Mouse (Mus musculus) heart, postnatal 14 days (tissue): ENCODE results near the gene Rfwd3. TPM values are rescaled to one million over a fixed set of nuclear protein-coding genes. Genes with fewer than 3 reads are reported as not detected.
"Not testable (repeated sequence)": the region's sequence is repeated elsewhere in the genome, so short reads cannot be mapped to it uniquely, and the experiment has no call there.

ENCODE experiments used
- DNase-seq, 2 experiments: peaks; one replicate each; pipeline ENCODE4 v3.0.0; 2021 to 2022
- intact Hi-C: fragments of 180-260 bp; cut with DNase I; formaldehyde crosslinking; loops from one replicate; pipeline ENCODE4 v1.15.1; 2025
- total RNA-seq, 2 experiments: library from RNA; stranded (reverse); gene quantifications; 2 replicates each; pipeline ENCODE4 v1.2.3; 2021

Gene Rfwd3
- total RNA-seq, 2 experiments from 2014 or later, result 17.9 to 19.8 TPM

DNA sequence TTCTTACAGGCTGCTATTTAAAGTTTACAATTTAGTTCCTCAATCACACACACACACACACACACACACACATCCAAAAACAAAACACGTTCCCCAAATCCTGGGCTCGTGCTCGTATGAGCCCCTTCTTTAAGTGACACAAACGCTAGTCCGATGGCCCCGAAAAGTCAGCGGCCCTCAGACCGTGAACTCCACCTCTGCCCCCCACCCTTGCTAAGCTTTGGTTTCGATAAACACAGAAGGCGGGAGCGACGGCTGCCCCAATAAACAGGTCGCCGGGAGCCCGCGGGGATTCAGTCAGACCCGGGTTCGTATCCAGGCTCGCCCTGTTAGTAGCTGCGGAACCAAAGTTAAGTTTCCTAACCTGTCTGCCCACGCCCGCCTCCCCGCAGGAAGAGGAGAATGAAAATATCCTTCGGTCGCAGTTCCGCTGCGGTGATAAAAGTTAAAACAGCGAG, 630 bp downstream of the Rfwd3 start:
- peak; percentile 53 to 61 for DNase-seq
- intact Hi-C loops, result loop anchor here (5.0 kb wide), 1 partner anchor 37 kb away; no protein-coding TSS in a partner anchor

DNA sequence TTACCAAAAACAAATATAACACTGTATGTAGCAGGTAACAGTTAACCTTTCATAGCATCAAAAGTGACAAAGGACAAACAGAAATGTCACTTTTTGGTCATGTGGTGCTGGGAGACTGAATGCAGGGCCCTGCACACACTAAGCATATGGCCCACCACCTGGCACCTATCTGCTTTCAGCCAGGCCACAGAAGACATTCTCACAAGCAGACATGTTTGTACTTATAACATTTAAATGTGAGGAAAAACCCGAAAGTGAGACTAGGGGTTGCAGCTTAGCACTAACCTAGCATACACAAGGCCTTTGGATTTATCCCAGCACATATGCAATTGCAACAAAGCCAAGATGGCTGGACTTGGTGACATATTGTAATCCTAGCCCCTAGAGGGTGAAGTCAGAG, 2.0 kb downstream of the Rfwd3 start:
- no peak for DNase-seq
- intact Hi-C loops, result loop anchor here (5.0 kb wide), 1 partner anchor 36 kb away; no protein-coding TSS in a partner anchor

DNA sequence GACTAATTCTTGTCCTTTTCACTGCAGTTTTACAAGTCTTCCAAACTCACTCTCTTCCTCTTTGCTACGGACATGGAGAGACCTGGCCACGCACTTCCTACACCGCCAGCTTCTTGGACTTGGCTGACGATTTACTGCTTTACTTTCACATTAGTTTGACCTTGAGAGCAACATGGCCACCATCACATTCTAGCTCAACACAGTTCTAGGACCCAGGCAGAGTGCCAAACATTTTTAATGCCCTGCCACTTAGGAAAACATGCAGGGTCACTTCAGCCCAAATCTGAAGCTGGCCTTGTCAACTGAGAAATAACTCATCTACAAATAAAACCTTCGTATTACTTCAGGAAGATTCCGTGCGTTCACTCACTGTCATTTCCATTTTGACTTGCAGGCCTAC, 8.3 kb downstream of the Rfwd3 start:
- intact Hi-C loops, result no loop called here
- peak; percentile 6 to 55 for DNase-seq

DNA sequence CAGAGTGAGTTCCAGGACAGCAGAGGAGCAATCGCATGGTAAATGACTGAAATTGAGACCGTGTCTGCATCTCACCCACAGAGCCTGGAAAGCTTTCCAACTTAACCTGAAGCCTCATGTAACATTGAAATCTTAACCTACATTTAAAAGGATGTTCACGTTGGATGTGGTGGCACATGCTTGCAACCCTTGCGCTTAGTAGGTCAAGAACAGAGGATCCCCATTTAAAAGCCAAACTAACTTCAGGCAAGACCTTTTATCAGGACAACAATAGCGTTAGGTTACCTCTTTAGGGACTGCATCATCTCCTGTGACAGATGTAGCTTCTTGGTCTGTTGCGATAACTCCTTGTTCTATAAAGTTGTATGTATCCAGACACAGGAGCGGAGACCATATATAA, 9.4 kb downstream of the Rfwd3 start:
- DNase-seq, result no peak
- intact Hi-C loops, result no loop called here

DNA sequence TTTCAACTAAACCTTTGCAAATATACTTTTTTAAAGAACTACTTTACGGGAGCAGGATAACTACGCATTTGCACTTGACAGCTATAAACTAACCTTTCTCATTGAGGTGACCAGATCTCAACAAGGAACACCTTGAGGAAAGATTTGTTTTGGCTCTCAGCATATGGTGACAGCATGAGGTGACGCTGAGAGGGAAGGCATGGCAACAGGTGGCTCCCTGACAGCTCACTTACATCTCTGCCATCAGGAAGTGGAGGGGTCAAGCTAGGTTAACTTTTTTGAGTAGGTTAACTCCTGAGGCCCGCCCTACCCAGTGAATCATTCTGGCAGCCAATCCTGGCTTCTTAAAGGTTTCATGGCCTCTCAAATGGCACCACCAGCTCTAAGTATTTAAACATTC, 14.4 kb downstream of the Rfwd3 start:
- DNase-seq, result no peak
- intact Hi-C loops, result no loop called here

DNA sequence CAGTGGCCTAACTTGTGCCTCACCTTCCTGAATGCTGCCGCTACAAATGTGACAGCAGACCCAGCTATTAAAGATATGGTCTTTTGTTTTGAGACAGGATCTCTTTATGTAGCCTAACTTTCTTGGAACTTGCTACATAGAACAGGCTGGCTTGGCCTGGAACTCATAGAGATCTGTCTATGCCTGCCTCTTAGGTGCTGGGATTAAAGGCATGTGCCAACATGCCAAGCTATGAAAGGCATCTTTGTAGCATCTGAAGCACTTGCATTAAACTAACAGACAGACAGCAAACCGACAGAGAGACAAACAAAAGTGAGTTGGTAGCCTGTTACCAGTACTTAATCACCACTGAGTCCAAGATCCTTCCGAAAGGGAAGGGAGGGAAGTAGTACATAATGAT, 17.9 kb downstream of the Rfwd3 start:
- no peak for DNase-seq
- intact Hi-C loops, result no loop called here

DNA sequence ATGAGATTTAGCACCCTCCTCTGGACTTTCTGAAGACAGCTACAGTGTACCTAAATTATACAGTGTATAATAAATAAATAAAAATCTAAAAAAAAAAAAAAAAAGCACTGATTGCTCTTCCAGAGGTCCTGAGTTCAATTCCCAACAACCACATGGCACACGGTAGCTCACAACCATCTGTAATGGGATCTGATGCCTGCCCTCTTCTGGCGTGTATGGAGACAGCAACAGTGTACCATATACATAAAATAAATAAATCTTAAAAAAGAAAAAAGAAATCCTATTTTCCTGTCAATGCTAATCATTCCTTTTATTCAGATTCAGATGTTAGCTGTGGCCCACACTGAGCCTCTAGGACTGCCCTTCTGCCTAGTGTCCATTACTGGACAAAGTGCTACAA, 31.7 kb downstream of the Rfwd3 start:
- no peak for DNase-seq
- intact Hi-C loops, result no loop called here

DNA sequence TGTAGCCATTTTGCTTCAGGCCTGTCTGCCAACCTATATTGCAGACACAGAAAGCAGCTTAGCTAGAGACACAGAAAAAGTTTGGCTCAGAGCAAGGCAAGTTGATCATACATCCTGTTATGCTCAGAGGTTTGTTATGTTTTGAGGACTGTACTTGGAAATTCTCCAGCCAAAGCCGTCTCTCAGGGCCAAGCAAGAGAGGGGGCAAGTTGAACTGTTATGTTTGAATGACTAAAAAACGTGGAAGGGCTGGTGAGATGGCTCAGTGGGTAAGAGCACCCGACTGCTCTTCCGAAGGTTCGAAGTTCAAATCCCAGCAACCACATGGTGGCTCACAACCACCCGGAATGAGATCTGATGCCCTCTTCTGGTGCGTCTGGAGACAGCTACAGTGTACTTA, 33.9 kb downstream of the Rfwd3 start:
- intact Hi-C loops, DNase-seq: not testable (repeated sequence)

DNA sequence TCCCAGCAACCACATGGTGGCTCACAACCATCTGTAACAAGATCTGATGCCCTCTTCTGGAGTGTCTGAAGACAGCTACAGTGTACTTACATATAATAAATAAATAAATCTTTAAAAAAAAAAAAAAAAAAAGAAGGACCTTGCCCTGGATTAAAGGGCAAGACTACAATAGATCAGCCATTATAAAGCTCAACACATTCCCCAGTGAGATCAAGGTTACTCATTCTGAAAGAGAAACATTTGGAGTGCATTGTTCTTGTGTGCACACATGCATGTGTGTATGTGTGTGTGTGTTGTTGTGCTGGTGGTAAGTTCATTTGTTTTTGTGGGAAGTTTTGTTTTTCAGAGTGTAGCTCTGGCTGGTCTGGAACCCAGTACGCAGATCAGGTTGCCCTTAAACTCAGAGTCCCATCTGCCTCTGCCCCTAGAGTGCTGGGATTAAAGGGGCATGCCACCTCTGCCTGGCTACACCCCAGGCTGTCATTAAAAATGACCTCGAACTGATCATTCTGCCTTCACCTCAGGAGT, 35.3 kb downstream of the Rfwd3 start:
- no peak for DNase-seq
- intact Hi-C loops, result loop anchor here (5.0 kb wide), 1 partner anchor 33 kb away; no protein-coding TSS in a partner anchor

DNA sequence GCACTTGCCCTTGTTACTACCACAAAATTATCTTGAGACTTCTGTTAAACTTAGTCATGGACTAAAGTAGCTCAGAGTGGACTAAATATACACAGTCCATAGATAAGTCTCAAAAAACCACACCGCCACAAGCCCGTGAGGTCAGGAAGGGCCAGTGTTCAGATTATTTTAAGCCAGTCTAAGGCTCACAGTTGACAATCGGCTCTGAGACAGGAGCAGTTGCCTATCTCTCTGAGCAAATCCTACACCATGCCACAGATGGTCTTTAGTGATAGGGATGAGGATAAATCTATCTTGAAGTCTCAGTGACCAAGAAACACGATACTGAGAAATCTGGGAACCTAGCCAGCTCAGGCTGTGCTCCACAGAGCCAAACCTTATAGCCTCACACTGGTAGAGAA, 38.0 kb downstream of the Rfwd3 start:
- intact Hi-C loops, result loop anchor here (5.0 kb wide), 1 partner anchor 35 kb away; no protein-coding TSS in a partner anchor
- DNase-seq, result no peak

DNA sequence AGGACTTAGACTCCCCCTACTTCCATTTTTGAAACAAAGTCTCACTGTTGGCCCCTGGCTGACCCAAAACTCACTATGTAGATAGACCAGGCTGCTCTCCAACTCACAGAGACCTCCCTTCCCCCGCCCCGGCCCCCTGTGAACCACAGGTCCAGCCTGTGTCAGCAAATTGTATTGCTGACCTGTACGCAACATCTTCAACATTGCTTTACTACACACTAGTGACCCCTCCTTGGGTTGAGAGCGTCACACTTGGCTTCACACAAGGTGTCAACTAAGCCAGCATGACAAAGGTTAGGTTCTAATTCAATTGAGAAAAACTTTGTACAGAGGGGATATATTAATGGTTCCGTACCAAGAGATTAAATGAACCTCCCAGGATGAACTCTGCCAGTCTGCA, 39.8 kb downstream of the Rfwd3 start:
- intact Hi-C loops, result loop anchor here (5.0 kb wide), 1 partner anchor 37 kb away; no protein-coding TSS in a partner anchor
- DNase-seq, result no peak

DNA sequence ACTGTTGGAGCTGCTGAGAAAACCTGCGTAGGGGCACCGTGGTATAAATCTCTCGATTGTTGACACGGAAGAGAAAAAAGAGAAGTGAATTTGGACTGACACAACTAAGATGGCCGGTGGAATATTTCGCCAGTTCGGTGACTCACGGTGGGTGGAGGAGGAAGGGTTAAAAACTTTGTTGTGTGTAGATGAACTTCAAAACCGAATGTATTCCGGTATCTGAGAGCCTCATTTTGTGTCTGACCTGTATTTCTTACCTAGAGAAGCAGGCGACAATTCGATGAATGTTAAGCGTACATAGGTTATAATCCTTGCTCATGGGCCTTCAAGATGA, 40.6 kb downstream of the Rfwd3 start:
- no peak for DNase-seq
- intact Hi-C loops, result loop anchor here (5.0 to 10.0 kb wide), 3 partner anchors 55 to 308 kb away; no protein-coding TSS in a partner anchor

DNA sequence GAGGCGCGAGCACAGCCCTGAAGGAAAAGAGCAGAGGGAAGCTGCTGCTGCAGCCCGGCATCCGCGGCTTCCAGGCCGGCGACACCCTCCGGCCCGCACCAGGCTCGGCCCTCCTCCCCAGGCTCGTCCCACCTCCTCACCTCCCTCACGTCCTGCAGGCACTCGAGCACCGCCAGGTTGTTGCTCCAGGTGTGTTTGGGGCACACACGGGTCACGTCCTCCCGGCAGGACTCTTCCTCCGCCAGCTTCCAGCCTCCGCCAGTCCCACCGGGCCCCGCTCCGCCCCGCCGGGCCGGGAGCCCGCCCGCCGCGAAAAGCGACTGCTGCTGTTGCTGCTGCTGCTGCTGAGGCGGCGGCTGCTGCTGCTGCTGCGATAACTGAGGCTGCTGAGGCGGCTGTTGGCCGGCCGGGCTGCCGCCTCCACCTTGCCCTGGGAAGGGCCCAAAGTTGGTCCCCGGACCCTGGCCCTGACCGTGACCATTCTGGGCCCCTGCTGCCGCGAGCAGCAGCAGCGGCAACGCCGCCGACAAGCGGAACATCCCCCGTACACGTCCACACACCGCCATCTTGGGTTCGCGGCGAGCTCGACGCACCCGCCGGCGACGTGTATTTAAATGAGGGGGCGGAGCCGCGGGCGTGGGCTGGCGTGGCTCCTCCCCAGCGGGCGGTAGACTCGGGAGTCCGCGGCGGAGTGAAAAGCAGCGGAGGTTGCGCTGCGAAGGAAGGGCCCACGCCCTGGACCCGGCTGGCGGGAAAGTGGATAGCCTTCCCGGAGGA, 41.2 kb downstream of the Rfwd3 start, which contains the start of gene Glg1:
Gene Glg1 (minus strand): TSS at position 586 of the 777 bp plus-strand sequence.
- intact Hi-C loops, result loop anchor here (5.0 to 10.0 kb wide), 3 partner anchors 54 to 308 kb away; no protein-coding TSS in a partner anchor

DNA sequence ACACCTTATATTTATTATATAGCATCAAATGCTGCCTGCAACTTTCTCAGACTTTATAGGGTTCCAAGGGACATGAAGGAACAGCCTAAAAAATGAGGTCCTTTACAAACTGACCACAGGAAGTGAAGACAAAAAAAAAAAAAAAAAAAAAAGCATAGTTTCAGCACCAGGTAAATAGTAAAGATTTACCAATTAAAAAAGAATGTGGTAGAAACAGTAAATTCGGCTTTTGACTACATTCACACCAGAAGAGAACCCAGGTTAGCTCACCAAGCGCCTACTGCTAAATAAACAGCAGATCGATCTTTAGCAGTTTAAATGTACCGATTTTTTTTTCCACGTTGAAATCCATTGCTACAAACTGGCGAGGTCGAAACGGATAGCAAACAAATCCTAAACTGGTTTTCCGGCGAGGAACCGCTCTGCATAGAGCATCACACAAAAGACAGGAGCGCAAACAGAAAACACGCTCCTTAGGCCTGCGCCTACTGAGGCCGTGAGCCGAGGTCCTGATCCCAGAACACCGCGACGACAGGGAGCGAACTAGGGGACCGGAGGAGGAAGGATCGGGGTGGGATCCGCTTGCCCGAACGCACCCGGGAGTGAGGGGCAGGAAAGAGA, 41.9 kb downstream of the Rfwd3 start:
- intact Hi-C loops, result loop anchor here (5.0 to 10.0 kb wide), 3 partner anchors 53 to 309 kb away; no protein-coding TSS in a partner anchor
- DNase-seq, result no peak

More for the DNA sequence above, 41.2 kb downstream of the Rfwd3 start, which contains the start of gene Glg1:
- DNase-seq, result peak; percentile 97 to 98

DNA sequence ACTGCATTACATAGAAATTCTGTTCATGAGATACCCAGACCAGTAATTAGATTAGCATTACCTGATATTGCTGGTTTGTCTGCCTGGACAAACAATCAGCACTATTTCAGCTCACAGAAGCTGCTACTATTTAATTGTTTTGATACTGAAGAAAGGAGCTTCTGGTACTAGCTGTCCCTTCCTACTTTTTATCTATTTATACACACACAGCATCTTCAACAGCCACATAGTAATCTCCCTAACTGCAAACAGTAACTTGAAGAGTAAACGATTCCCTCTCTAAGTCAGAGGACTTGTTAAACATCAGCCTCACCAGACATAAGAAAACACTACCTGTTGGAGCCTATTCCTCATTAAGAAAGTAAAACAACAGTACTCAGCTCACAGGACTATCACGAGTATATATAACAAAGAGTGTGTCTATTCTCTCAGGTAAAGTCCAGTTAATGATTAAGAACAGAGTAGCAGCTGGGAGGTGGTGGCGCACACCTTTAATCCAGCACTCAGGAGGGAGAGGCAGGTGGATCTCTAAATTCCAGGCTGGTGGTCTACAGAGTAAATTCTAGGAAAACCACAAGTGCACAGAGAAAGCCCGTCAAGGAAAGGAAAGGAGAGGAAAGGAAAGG, 47.4 kb downstream of the Rfwd3 start:
- intact Hi-C loops, result loop anchor here (10.0 kb wide), 1 partner anchor 48 kb away; no protein-coding TSS in a partner anchor
- DNase-seq, result no peak

DNA sequence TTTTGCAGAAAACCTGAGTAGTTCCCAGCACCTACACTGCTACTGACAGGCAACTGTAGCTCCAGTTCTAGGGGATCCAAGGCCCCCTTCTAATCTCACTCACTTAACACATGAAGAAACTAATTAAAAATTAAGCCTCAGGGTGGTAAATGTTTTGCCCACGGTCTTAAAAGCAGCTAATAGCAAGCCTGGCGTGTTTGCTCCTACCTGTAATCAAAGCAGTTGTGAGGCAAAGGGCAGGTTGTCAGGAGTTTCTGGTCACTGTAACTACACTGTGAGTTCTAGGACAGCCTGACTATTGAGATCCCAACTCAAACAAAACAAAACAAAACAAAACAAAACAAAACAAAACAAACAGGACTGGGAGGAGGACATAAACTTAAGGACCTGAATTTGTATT, 49.9 kb downstream of the Rfwd3 start:
- intact Hi-C loops, result loop anchor here (10.0 kb wide), 1 partner anchor 45 kb away; no protein-coding TSS in a partner anchor
- no peak for DNase-seq

DNA sequence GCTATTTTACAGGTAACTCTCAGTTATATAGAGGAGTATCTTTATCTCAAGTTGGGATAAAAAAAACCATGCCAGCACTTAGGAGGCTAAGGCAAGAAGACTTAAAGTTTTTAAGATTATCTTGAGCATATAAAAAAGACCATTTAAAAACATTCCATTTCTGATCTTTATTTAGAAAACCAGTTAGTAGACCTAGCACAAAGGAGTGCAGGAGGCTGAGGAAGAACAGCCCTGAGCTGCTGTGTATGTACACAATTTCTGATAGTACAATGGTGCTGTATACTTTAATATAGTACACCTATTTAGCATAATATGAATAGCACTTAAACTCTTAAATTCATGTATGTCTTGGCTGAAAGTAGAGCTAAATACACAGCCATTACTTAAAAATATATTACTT, 51.9 kb downstream of the Rfwd3 start:
- no peak for DNase-seq
- intact Hi-C loops, result no loop called here

DNA sequence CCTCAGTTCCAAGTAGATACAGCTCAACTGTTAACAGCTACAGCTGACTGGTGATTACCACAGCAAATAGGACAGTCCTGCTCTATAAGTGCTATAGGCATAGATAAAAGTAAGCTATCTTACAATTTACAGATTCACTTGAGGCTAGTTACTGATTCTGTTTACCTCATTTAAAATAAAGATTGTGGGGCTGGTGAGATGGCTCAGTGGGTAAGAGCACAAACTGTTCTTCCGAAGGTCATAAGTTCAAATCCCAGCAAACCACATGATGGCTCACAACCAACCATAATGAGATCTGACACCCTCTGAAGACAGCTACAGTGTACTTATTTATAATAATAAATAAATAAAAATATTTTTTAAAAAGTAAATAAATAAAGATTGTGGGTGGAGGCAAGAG, 53.2 kb downstream of the Rfwd3 start:
- intact Hi-C loops, DNase-seq: not testable (repeated sequence)

DNA sequence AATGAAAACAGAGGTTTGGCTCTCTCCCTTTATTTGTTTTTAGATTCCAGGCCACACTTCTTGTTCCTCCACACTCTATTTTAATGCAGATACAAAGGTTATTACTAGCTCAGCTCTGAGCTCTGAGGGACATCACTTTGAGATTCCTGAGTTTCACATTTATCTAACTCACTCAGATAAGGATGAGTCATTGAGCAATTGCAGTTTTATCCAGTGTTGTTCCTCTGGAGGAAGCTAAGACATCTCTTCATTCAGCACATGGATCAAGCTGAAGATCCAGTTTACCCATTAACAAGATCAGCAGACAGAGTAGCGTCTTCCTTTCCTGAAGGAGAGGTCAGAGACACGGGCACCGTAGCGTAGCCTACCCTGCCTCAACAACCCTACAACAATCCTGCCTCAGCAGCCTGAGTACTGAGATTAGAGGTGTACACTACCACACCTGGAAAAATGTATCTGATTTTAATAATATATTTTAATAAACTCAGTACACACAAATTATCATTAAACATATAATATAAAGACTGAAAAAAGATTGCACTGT, 53.7 kb downstream of the Rfwd3 start:
- no peak for DNase-seq
- intact Hi-C loops, result no loop called here

DNA sequence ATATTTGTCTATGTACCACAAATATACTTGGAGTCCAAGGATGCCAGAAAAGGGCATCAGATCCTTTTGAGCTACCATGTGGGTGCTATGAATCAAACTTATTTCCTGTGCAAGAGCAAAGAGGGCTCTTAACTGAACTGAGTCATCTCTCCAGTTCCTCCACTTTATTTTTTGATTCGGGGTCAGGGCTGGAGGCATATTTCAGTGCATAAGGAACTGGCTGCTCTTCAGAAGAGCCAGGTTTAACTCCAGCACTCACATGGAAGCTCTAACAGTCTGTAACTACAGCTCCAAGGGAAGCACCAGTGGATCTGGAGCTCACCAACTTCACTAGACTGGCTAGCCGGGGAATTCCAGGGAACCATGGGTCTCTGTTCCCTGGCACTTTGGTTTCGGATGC, 62.7 kb downstream of the Rfwd3 start:
- no peak for DNase-seq
- intact Hi-C loops, result no loop called here
